Mouse (Mus musculus) myocyte (in vitro differentiated cells): Measurements from ENCODE around the gene Gm10277. TPM values are rescaled to one million over a fixed set of nuclear protein-coding genes. Genes with fewer than 3 reads are reported as not detected.

Experiments used
- H3K27me3 ChIP-seq: one replicate; pipeline ENCODE4 v1.6.1; 2011; ENCODE audit not compliant: control insufficient read depth, insufficient read depth, insufficient read length
- H3K36me3 ChIP-seq: one replicate; pipeline ENCODE4 v1.6.1; 2011; ENCODE audit not compliant: control insufficient read depth, insufficient read depth
- H3K4me2 ChIP-seq: one replicate; pipeline ENCODE4 v1.6.1; 2011; ENCODE audit warnings: low read depth, control low read depth
- H3K4me3 ChIP-seq: one replicate; pipeline ENCODE4 v1.5.1; 2011; ENCODE audit warnings: mild to moderate bottlenecking, control low read depth, moderate library complexity
- H3K79me2 ChIP-seq: one replicate; pipeline ENCODE4 v1.6.1; 2011; ENCODE audit not compliant: control insufficient read depth, insufficient read depth
- H3ac ChIP-seq: one replicate; pipeline ENCODE4 v1.6.1; 2011; ENCODE audit not compliant: control insufficient read depth, insufficient read length
- CEBPB ChIP-seq: IDR thresholded peaks from 2 replicates; pipeline ENCODE4 v1.6.1; 2011; ENCODE audit warnings: mild to moderate bottlenecking, moderate library complexity; ENCODE audit not compliant: poor library complexity, insufficient read depth, severe bottlenecking
- E2F4 ChIP-seq: IDR thresholded peaks from one replicate; pipeline ENCODE4 v1.6.1; 2011; ENCODE audit warnings: mild to moderate bottlenecking, control low read depth, moderate library complexity; ENCODE audit not compliant: insufficient read depth
- MAX ChIP-seq: IDR thresholded peaks from one replicate; pipeline ENCODE4 v1.6.1; 2011; ENCODE audit warnings: low read depth, mild to moderate bottlenecking, control low read depth
- MYOD1 ChIP-seq, 3 experiments: IDR thresholded peaks; one replicate each; pipeline ENCODE4 v1.6.1; 2011; ENCODE audit warnings: control low read depth in 2 of 3, low read depth in 2 of 3, mild to moderate bottlenecking in 2 of 3, moderate library complexity in 1 of 3; ENCODE audit not compliant: insufficient read length in 2 of 3, control insufficient read depth in 1 of 3
- MYOG ChIP-seq, 3 experiments: IDR thresholded peaks; one replicate each; pipeline ENCODE4 v1.6.1; 2011; ENCODE audit warnings: control low read depth in 2 of 3, low read depth in 2 of 3, mild to moderate bottlenecking in 2 of 3; ENCODE audit not compliant: insufficient read length in 2 of 3, control insufficient read depth in 1 of 3, insufficient read depth in 1 of 3
- POLR2A ChIP-seq: IDR thresholded peaks from one replicate; pipeline ENCODE4 v1.6.1; 2011; ENCODE audit warnings: low read depth, mild to moderate bottlenecking, control low read depth, moderate library complexity; ENCODE audit not compliant: insufficient read length
- POLR2AphosphoS2 ChIP-seq: IDR thresholded peaks from one replicate; pipeline ENCODE4 v1.6.1; 2011; ENCODE audit warnings: low read depth, control low read depth; ENCODE audit not compliant: insufficient read length
- REST ChIP-seq: IDR thresholded peaks from one replicate; pipeline ENCODE4 v1.6.1; 2011; ENCODE audit warnings: mild to moderate bottlenecking, control low read depth, moderate library complexity; ENCODE audit not compliant: insufficient read depth, insufficient read length
- SRF ChIP-seq: IDR thresholded peaks from one replicate; pipeline ENCODE4 v1.6.1; 2011; ENCODE audit warnings: low read depth; ENCODE audit not compliant: control insufficient read depth, insufficient read length
- TCF12 ChIP-seq: IDR thresholded peaks from one replicate; pipeline ENCODE4 v1.6.1; 2011; ENCODE audit warnings: mild to moderate bottlenecking, control low read depth; ENCODE audit not compliant: poor library complexity, insufficient read depth, severe bottlenecking
- TCF3 ChIP-seq: IDR thresholded peaks from one replicate; pipeline ENCODE4 v1.6.1; 2011; ENCODE audit warnings: low read depth, control low read depth; ENCODE audit not compliant: insufficient read length
- USF1 ChIP-seq: IDR thresholded peaks from one replicate; pipeline ENCODE4 v1.6.1; 2011; ENCODE audit warnings: low read depth, mild to moderate bottlenecking, control low read depth, moderate library complexity
- polyA plus RNA-seq: library from polyadenylated mRNA; unstranded; fragments of >200 nt; fragmentation: generic; extraction: Trizol; gene quantifications from one replicate; pipeline ENCODE4 v1.2.1, GENCODE M21; 2012; ENCODE audit warnings: missing spikeins

Gene Gm10277
- polyA plus RNA-seq, 1 experiment: 0.07 TPM

GRCm38 (mm10) chr11:77777937-77778336, 9.6 kb downstream of the Gm10277 start:
- no peaks in the 10 kb centered on the region for H3K27me3 ChIP-seq

GRCm38 (mm10) chr11:77777436-77777835, 10.1 kb downstream of the Gm10277 start:
- no peaks in the 10 kb centered on the region for H3K36me3 ChIP-seq
- no peak overlapping the region for H3K4me2 ChIP-seq
- no peak overlapping the region for H3ac ChIP-seq
- peaks cover 3% of the 10 kb centered on the region for H3K79me2 ChIP-seq
- H3K27me3 ChIP-seq: no peaks in the 10 kb centered on the region
- H3K4me3 ChIP-seq: no peak overlapping the region
- no peak for TF ChIP-seq POLR2AphosphoS2
- TF ChIP-seq CEBPB: no peak
- TF ChIP-seq SRF: no peak
- TF ChIP-seq TCF3: no peak
- TF ChIP-seq MYOD1 (IDR thresholded peaks at IDR 0.05; ENCODE audit: control insufficient read depth in 1 of 3, insufficient read length in 2 of 3, low read depth in 2 of 3): no peak
- no peak for TF ChIP-seq MYOG (IDR thresholded peaks at IDR 0.05; ENCODE audit: control insufficient read depth in 1 of 3, insufficient read depth in 1 of 3, insufficient read length in 2 of 3, low read depth in 2 of 3)

More at GRCm38 (mm10) chr11:77777937-77778336, 9.6 kb downstream of the Gm10277 start:
- TF ChIP-seq POLR2AphosphoS2: no peak
- TF ChIP-seq TCF12: no peak
- no peak for TF ChIP-seq MYOG (IDR thresholded peaks at IDR 0.05; ENCODE audit: control insufficient read depth in 1 of 3, insufficient read depth in 1 of 3, insufficient read length in 2 of 3, low read depth in 2 of 3)
- no peak for TF ChIP-seq CEBPB
- no peak for TF ChIP-seq USF1
- TF ChIP-seq E2F4: no peak
- no peak for TF ChIP-seq REST
- TF ChIP-seq MAX: no peak
- TF ChIP-seq POLR2A: no peak
- no peak for TF ChIP-seq SRF
- TF ChIP-seq MYOD1 (IDR thresholded peaks at IDR 0.05; ENCODE audit: control insufficient read depth in 1 of 3, insufficient read length in 2 of 3, low read depth in 2 of 3): no peak
- no peak for TF ChIP-seq TCF3
- Histone ChIP-seq H3K4me2 (no peak overlapping the region), H3ac (no peak overlapping the region), H3K79me2 (peaks cover 3% of the 10 kb centered on the region), H3K4me3 (no peak overlapping the region), H3K36me3 (no peaks in the 10 kb centered on the region)

DNA sequence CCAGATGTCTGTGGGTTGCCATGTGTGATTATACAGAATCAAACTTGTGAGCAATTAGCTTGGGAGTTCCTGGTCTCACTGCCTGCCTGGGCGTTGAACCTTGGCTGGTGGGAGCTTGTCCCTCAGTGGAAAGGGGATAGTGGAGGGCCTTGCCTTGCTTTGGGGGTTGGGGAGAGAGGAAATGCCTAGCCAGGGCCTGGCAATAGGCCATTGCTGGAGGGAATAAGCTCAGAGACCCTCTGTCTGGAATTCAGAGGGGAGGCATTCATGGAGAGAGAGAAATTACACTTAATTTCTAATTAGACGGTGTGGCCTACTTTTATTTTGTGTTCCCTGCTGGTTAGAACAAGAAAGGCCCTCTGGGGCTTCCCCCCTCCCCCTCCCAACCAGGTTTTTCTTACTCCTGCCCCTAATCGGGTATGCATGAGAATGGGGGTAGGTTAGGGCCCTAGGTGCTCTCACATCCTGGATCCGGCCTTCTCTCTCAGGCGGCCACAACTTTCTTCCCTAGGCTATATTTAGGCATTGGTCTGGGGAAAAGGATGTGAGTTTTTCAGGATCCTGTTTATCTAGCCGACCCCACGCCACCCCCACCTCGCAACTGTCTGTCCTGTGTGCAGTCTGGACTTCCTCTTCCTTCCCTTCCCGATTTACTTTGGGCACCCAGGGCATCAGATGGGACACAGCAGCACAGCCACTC, 11.7 kb downstream of the Gm10277 start:
- Histone ChIP-seq H3K27me3 (no peaks in the 10 kb centered on the region), H3K4me2 (no peak overlapping the region), H3ac (no peak overlapping the region), H3K36me3 (no peaks in the 10 kb centered on the region), H3K4me3 (no peak overlapping the region), H3K79me2 (peaks cover 3% of the 10 kb centered on the region)
- TF ChIP-seq TCF3 (no peak), MYOD1 (IDR thresholded peaks at IDR 0.05; ENCODE audit: control insufficient read depth in 1 of 3, insufficient read length in 2 of 3, low read depth in 2 of 3) (no peak), REST (no peak), MAX (no peak), TCF12 (no peak), CEBPB (no peak), USF1 (no peak), MYOG (IDR thresholded peaks at IDR 0.05; ENCODE audit: control insufficient read depth in 1 of 3, insufficient read depth in 1 of 3, insufficient read length in 2 of 3, low read depth in 2 of 3) (no peak), E2F4 (no peak), POLR2AphosphoS2 (no peak), POLR2A (no peak), SRF (no peak)

GRCm38 (mm10) chr11:77771879-77772713, 15.5 kb downstream of the Gm10277 start:
- Histone ChIP-seq H3K4me3 (no peak overlapping the region), H3ac (no peak overlapping the region), H3K4me2 (no peak overlapping the region), H3K79me2 (peaks cover 9% of the 10 kb centered on the region), H3K36me3 (no peaks in the 10 kb centered on the region), H3K27me3 (no peaks in the 10 kb centered on the region)
- no peak for TF ChIP-seq MYOD1 (IDR thresholded peaks at IDR 0.05; ENCODE audit: control insufficient read depth in 1 of 3, insufficient read length in 2 of 3, low read depth in 2 of 3)
- no peak for TF ChIP-seq REST
- no peak for TF ChIP-seq POLR2A
- TF ChIP-seq TCF3: no peak
- no peak for TF ChIP-seq CEBPB
- TF ChIP-seq SRF: no peak
- TF ChIP-seq MAX: no peak
- TF ChIP-seq POLR2AphosphoS2: no peak
- no peak for TF ChIP-seq TCF12
- no peak for TF ChIP-seq MYOG (IDR thresholded peaks at IDR 0.05; ENCODE audit: control insufficient read depth in 1 of 3, insufficient read depth in 1 of 3, insufficient read length in 2 of 3, low read depth in 2 of 3)
- no peak for TF ChIP-seq E2F4
- no peak for TF ChIP-seq USF1
